Mouse (Mus musculus) heart, embryonic 12.5 days (tissue): ENCODE data around the gene Uggt1. TPM values are rescaled to one million over a fixed set of nuclear protein-coding genes. Genes with fewer than 3 reads are reported as not detected.

ENCODE experiments used
- ATAC-seq: fragments of 200-750 bp; cut with Nextera tagmentation; 2 replicates; pipeline ENCODE4 v1.8.0; 2017; ENCODE audit warnings: moderate TSS enrichment, moderate library complexity; ENCODE audit not compliant: insufficient number of reproducible peaks, low FRiP score
- H3K27ac ChIP-seq: fragments of 300-500 bp; sonication (generic); 2 replicates; pipeline ENCODE4 v1.5.1; 2016; ENCODE audit warnings: mild to moderate bottlenecking, moderate library complexity; ENCODE audit not compliant: poor library complexity, severe bottlenecking
- H3K27me3 ChIP-seq: fragments of 300-500 bp; sonication (generic); replicated peaks from 2 replicates; pipeline ENCODE4 v1.6.1; 2016; ENCODE audit warnings: mild to moderate bottlenecking, moderate library complexity
- H3K36me3 ChIP-seq: fragments of 300-500 bp; sonication (generic); 2 replicates; pipeline ENCODE4 v1.6.1; 2016; ENCODE audit warnings: mild to moderate bottlenecking, moderate library complexity
- H3K4me1 ChIP-seq: fragments of 300-500 bp; sonication (generic); replicated peaks from 2 replicates; pipeline ENCODE4 v1.6.1; 2016; ENCODE audit warnings: mild to moderate bottlenecking
- H3K4me2 ChIP-seq: fragments of 300-500 bp; sonication (generic); 2 replicates; pipeline ENCODE4 v1.6.1; 2016; ENCODE audit warnings: mild to moderate bottlenecking, moderate library complexity
- H3K4me3 ChIP-seq: fragments of 300-500 bp; sonication (generic); 2 replicates; pipeline ENCODE4 v1.5.1; 2016; ENCODE audit warnings: mild to moderate bottlenecking
- H3K9ac ChIP-seq: fragments of 300-500 bp; sonication (generic); 2 replicates; pipeline ENCODE4 v1.6.1; 2016; ENCODE audit warnings: mild to moderate bottlenecking, moderate library complexity
- H3K9me3 ChIP-seq: fragments of 300-500 bp; sonication (generic); replicated peaks from 2 replicates; pipeline ENCODE4 v1.6.1; 2016; ENCODE audit warnings: mild to moderate bottlenecking, moderate library complexity
- WGBS: fragments of 180-500 bp; shearing (Covaris S2); methylation state at CpG from one replicate; pipeline ENCODE4 v1.1.7; 2016; 5-methylcytosine and 5-hydroxymethylcytosine counted together
- polyA plus RNA-seq: library from polyadenylated mRNA; unstranded; fragments of >200 nt; fragmentation: Nextera tagmentation; extraction: Ambion mirVana; gene quantifications from 2 replicates; pipeline ENCODE4 v1.2.1, GENCODE M21; 2016

Gene Uggt1
- polyA plus RNA-seq, 1 experiment from 2014 or later = 46.0 TPM

DNA sequence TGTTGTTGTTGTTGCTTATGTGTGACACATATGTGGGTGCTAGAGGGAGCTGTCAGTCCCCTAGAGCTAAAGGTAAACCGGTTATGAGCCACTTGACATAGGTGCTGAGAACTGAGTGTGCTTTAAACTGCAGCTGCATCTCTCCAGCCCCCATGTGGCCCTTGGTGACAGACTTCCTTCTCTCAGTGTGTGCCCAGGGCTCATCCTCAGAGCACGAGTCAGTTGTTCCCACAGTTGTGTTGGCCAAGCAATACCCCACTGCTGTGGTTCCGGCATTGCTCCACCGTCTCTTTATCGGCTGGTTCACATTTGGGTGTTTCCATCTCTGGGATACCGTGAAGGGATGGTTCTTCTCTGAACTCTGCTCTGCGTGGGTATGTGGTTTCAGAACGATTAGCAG is 12.8 kb upstream of the Uggt1 start:
- Histone ChIP-seq H3K36me3 (no peaks in the 10 kb centered on the region), H3K4me1 (peaks cover 12% of the 10 kb centered on the region; the same call in 1 of the 2 replicates), H3K9ac (no peak overlapping the region), H3K4me2 (no peak overlapping the region), H3K4me3 (no peak overlapping the region), H3K27ac (no peak overlapping the region), H3K27me3 (peaks cover 9% of the 10 kb centered on the region; the same call in 1 of the 2 replicates), H3K9me3 (peaks cover 15% of the 10 kb centered on the region)
- WGBS = 85% methylated on average over 8 of the region's 8 CpGs
- ATAC-seq = no peak

DNA sequence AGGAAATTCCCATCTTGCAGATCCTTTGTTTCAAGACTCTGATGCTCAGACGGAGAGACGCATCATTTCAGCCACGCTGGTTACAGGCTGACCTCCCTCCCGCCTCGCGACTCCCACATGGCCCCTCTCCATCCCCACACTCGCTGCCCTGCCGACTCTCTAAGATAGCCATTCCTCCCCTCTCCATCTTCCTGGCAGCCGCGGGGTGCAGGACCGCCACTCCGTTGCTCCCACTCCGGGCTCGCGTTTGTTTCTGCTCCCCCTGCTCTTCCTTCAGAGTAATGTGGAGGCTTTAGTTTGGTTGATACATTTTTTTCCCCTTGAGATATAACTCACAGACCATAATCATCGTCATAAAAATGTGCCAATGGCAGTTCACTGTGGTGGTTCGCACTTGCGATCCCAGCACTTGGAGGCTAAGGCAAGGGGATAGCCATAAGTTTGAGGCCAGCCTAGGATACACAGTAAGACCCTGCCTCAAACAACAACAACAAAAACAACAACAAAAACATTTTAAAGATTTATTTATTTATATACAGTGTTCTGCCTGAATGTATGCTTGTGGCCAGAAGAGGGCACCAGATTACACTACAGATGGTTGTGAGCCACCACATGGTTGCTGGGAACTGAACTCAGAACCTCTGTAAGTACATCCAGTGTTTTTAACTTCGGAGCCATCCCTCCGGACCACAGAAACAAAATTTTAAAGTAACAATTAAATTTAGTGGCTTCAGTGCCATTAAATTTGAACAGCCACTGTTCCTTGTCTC is 11.5 kb upstream of the Uggt1 start:
- peak overlapping the region; percentile 21 for H3K4me2 ChIP-seq
- ATAC-seq = 0 out of 2 replicates have a peak, but pooled peaks have one; percentile 23
- 17% methylated on average over 20 of the region's 20 CpGs for WGBS

DNA sequence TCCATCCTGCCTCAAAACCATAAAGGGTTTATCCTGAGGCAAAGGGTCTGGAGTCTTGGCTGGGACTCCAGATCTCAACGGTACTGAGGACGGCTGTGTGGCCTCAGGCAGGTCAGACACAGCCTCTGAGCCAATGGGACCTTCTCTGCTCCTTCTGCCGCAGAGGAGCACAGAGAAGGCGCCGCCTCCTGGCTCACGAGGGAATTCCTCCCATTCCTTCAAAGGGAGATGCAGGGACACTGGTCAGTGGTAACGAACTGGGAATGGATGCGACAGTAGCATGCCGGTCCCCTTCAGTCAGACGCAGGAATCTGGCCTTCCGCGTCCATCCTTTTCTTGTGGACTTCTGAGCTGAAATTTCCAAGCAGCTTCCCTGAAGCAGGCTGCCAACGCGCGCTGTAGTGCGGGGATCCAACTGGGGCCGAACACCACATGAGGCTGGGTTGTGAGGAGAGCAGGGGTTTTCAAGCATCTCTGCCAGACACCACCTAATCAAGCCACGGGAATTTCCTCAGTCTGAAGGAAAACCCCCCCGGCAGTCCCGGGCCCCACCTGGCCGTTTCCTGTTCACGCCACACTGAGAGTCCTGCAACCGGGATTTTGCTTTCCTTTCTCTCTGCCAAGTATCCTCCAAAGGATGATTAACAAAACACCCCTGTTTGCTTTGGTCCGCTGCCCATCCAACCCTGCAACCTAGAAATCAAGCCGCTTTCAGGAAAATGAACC is 10.3 kb upstream of the Uggt1 start:
- ATAC-seq = peak; percentile 78
- Histone ChIP-seq H3K4me3 (peak overlapping the region; percentile 22), H3K9ac (no peak overlapping the region), H3K4me1 (peaks cover 12% of the 10 kb centered on the region; the same call in 1 of the 2 replicates), H3K4me2 (peak overlapping the region; percentile 62), H3K27me3 (peaks cover 9% of the 10 kb centered on the region; the same call in 1 of the 2 replicates), H3K36me3 (no peaks in the 10 kb centered on the region), H3K27ac (peak overlapping the region; percentile 46), H3K9me3 (peaks cover 15% of the 10 kb centered on the region)
- 5% methylated on average over 25 of the region's 25 CpGs for WGBS

More for the DNA sequence above, 11.5 kb upstream of the Uggt1 start:
- H3K9ac ChIP-seq = no peak overlapping the region
- H3K27ac ChIP-seq = peak overlapping the region; percentile 39; the same call in 1 of the 2 replicates
- no peaks in the 10 kb centered on the region for H3K36me3 ChIP-seq
- peaks cover 15% of the 10 kb centered on the region for H3K9me3 ChIP-seq
- peaks cover 12% of the 10 kb centered on the region; the same call in 1 of the 2 replicates for H3K4me1 ChIP-seq
- peaks cover 9% of the 10 kb centered on the region; the same call in 1 of the 2 replicates for H3K27me3 ChIP-seq
- no peak overlapping the region for H3K4me3 ChIP-seq

DNA sequence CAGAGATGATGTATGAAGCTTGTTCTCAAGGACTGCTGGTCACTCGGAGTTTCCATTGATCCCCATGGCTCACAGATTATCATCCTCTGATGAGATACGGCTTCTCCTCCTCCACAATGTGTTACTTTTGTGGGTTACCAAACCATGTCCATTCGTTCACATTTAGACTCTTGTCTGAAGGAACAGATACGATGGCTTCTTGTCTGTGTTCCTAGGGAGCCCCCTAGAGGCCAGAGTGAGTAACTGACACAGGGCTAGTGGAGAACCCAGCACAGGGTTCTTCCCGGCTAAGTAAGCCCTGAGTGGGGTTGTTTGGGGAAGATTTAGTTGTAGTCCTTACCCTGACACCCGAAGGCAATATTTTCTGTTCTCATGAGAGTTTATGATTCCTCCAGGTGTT is 8.3 kb upstream of the Uggt1 start:
- Histone ChIP-seq H3K9me3 (peaks cover 7% of the 10 kb centered on the region), H3K27ac (no peak overlapping the region), H3K27me3 (peaks cover 9% of the 10 kb centered on the region; the same call in 1 of the 2 replicates), H3K4me3 (no peak overlapping the region), H3K9ac (no peak overlapping the region), H3K4me1 (peaks cover 12% of the 10 kb centered on the region; the same call in 1 of the 2 replicates), H3K4me2 (no peak overlapping the region), H3K36me3 (no peaks in the 10 kb centered on the region)
- no peak for ATAC-seq
- WGBS = 8% methylated on average over 6 of the region's 6 CpGs

DNA sequence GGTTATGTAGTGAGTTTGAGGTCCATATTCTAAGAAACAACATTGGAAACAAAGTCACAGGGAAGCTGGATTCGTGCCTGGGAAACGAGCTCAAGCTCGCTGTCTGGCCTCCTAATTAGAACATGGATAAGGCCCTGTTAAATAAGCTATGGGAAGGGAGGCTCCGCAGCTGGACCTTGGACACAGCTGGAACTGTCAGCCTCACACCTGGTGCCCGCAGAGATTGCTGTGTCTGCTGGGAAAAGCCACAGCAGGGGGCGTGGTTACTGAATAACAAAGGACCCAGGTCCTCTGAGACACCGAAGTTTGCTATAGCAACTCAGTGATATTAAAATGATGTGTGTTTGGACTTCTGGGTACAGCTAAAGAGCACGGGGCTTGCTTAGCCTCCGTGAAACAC is 6.9 kb upstream of the Uggt1 start:
- no peak overlapping the region for H3K9ac ChIP-seq
- H3K4me1 ChIP-seq = peaks cover 12% of the 10 kb centered on the region; the same call in 1 of the 2 replicates
- no peak for ATAC-seq
- H3K4me3 ChIP-seq = no peak overlapping the region
- H3K9me3 ChIP-seq = peaks cover 3% of the 10 kb centered on the region
- no peak overlapping the region for H3K4me2 ChIP-seq
- H3K36me3 ChIP-seq = no peaks in the 10 kb centered on the region
- H3K27me3 ChIP-seq = peaks cover 9% of the 10 kb centered on the region; the same call in 1 of the 2 replicates
- H3K27ac ChIP-seq = no peak overlapping the region
- WGBS = 19% methylated on average over 9 of the region's 9 CpGs

DNA sequence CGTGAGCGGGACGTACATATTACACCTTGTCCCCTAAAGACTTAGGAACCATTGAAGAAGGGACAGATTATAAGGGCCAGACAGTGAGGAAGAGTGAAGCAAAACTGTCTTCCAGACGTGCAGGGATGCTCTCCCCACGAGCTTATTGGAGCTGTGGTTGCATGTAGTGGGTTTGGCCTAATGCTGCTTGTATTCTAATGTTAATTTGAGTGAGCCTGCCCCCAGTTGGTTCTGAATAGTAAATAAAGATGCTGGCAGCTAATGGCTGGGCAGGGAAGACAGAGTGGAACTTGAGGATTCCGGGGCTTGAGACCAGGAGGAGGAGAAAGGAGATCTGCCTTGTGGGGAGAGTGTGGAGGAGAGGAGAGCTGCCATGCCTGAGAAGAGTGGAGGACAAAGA is 2.2 kb upstream of the Uggt1 start:
- Histone ChIP-seq H3K9ac (no peak overlapping the region), H3K36me3 (no peaks in the 10 kb centered on the region), H3K4me3 (no peak overlapping the region), H3K4me1 (peaks cover 10% of the 10 kb centered on the region), H3K9me3 (no peaks in the 10 kb centered on the region), H3K27me3 (no peaks in the 10 kb centered on the region), H3K27ac (no peak overlapping the region), H3K4me2 (no peak overlapping the region)
- no peak for ATAC-seq
- WGBS = 56% methylated on average over 6 of the region's 6 CpGs

DNA sequence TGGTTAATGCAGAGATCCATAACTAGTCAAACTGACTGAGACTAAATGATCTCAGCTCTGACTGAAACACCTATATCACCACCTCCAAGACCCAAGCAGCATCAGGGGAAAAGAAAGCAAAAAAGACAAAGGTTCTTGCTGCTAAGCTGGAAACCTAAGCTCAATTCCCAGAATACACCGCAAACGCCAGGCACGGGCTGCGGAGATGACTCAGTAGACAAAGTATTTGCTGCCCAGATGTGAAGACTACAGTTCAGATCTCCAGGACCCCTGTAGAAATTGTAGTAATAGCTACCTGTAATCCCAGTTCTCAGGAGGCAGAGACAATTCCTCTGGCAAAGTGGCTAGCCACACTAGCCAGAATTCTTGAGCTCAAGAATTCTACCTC is 302 bp upstream of the Uggt1 start:
- Histone ChIP-seq H3K4me1 (peaks cover 10% of the 10 kb centered on the region), H3K36me3 (no peaks in the 10 kb centered on the region), H3K9ac (no peak overlapping the region), H3K4me3 (no peak overlapping the region), H3K27ac (no peak overlapping the region), H3K9me3 (no peaks in the 10 kb centered on the region), H3K27me3 (no peaks in the 10 kb centered on the region), H3K4me2 (peak overlapping the region; percentile 84; the same call in 1 of the 2 replicates)
- ATAC-seq = no peak
- 71% methylated on average over 4 of the region's 4 CpGs for whole genome bisulfite sequencing

DNA sequence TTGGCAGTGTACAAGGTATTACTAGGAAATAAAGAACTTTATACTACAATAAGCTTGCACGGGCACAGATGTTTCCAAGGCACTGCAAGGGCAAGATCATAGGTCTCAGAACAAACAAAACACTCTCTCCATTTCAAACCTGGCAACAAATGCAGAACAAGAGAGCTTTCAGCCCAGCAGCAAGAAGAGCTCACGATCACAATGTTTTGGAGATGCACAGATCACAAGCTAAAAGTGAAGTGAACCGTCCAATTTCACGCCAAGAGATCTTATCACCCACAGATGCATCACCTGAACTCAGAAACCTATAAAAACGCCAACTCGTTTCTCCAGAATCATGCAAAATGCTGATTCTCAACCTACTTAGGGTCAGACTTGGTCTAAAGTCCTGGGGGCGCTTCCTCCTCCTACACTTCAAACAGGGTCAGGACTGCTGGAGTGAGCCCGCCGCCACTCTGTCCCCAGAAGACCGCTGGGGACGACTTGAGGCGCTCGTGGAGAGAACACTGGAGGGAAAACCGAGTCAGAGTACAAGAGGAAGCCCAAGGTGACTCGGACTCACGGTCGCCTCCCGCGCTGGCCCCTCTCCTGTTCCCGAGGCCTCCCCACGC is 968 bp downstream of the Uggt1 start:
- H3K27ac ChIP-seq = peak overlapping the region; percentile 61
- H3K27me3 ChIP-seq = no peaks in the 10 kb centered on the region
- 5% methylated on average over 21 of the region's 21 CpGs for WGBS
- peak overlapping the region; percentile 79 for H3K4me3 ChIP-seq
- H3K4me2 ChIP-seq = peak overlapping the region; percentile 84
- H3K9me3 ChIP-seq = no peaks in the 10 kb centered on the region
- H3K36me3 ChIP-seq = no peaks in the 10 kb centered on the region
- peak; percentile 23; the same call in 1 of the 2 replicates for ATAC-seq
- peak overlapping the region; percentile 87 for H3K9ac ChIP-seq
- peaks cover 10% of the 10 kb centered on the region for H3K4me1 ChIP-seq

DNA sequence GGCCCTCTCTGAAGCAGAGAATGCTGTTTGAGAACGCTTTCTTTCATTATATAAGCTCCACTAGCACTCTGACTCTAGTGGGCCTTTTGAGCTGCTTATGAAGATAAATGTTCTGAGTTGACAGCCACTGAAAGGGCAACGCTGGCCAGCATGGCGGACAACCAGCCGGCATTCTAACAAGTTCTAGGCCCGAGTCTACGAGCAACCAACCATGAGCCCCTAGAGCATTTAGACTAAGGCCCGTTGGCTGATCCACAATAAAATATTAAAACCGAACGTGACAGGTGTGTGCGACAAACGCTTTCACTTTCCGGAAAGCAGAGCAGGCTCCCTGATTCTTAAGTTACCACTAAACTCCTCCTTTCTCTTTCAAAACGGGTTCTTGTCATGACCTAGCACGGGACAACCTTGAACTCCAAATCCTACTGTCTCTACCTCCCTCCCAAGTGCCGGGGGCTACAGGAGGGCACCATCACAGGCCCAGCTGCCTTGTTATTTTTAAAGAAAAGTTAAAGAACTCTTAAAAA is 2.6 kb downstream of the Uggt1 start:
- peaks cover 10% of the 10 kb centered on the region for H3K4me1 ChIP-seq

DNA sequence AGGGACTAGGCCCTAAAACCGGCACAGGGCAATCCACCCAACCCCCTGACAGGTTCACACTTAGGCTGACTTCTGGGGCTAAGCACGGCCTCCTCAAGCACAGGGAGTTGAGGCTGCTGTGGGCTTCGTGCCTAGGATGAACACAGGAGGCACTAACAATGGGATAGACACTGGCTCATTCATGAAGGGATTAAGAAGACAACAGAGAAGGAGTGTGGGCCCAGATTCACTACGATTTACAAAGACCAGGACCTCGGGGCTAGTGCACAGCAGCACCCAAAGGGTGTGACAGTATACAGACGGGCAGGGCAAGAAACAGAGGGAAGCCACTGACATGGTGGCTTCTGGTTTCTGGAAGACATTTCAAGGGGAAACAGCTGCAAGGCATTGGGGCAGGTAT is 4.3 kb downstream of the Uggt1 start:
- WGBS = 82% methylated on average over 6 of the region's 6 CpGs
- no peaks in the 10 kb centered on the region for H3K9me3 ChIP-seq
- H3K4me1 ChIP-seq = peaks cover 20% of the 10 kb centered on the region
- H3K36me3 ChIP-seq = no peaks in the 10 kb centered on the region
- no peak overlapping the region for H3K4me3 ChIP-seq
- H3K4me2 ChIP-seq = no peak overlapping the region
- ATAC-seq = no peak
- no peaks in the 10 kb centered on the region for H3K27me3 ChIP-seq
- H3K9ac ChIP-seq = no peak overlapping the region
- no peak overlapping the region for H3K27ac ChIP-seq

More for the DNA sequence above, 2.6 kb downstream of the Uggt1 start:
- Histone ChIP-seq H3K9ac (no peak overlapping the region), H3K36me3 (no peaks in the 10 kb centered on the region), H3K4me3 (no peak overlapping the region), H3K9me3 (no peaks in the 10 kb centered on the region), H3K27ac (no peak overlapping the region), H3K27me3 (no peaks in the 10 kb centered on the region), H3K4me2 (no peak overlapping the region)
- WGBS = 90% methylated on average over 15 of the region's 15 CpGs
- no peak for ATAC-seq
